Mouse (Mus musculus) cortical plate, adult 2 months (tissue): ENCODE results near the gene Podxl2.

Source experiments
- CTCF ChIP-seq: fragments of 200-500 bp; IDR thresholded peaks from 2 replicates; pipeline ENCODE4 v1.5.1; 2011; ENCODE audit warnings: mild to moderate bottlenecking, control low read depth, low read length; ENCODE audit not compliant: insufficient read depth; ENCODE audit errors: extremely low read depth
- POLR2A ChIP-seq: fragments of 200-500 bp; IDR thresholded peaks from 2 replicates; pipeline ENCODE4 v1.6.1; 2011; ENCODE audit warnings: mild to moderate bottlenecking, low read length, control low read depth; ENCODE audit not compliant: insufficient read depth; ENCODE audit errors: extremely low read depth

DNA sequence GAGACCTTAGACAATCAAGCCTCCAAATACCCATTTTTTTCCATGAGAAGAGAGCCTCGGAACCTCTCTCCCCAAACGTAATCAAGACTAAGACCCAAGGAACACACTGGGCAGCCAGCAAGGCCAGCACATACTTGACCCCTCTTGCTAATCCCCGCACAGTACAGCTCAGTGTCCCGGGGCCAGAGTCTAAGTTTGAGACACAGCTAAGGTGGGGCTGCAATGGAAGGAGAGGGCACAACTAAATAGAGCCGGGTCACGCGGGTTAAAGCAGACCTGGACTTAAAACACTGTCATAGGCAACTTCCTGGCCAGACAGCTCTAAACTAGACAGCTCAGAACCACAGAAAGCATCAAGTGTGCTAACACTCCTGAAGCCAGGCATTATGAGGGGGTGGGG is 16.0 kb upstream of the Podxl2 start:
- TF ChIP-seq CTCF (no peak), POLR2A (no peak)
